Mouse (Mus musculus) MEL (cell line): ENCODE results near the gene Gm266. TPM values are rescaled to one million over a fixed set of nuclear protein-coding genes. Genes with fewer than 3 reads are reported as not detected.
A peak's percentile ranks its signal among the peaks of the same experiment; 100 is the strongest.

Experiments used
- DNase-seq: peaks from one replicate; pipeline ENCODE4 v3.0.0; 2011; ENCODE audit warnings: low read depth, low spot score
- H3K27ac ChIP-seq: 2 replicates; pipeline ENCODE4 v1.5.1; 2012; ENCODE audit warnings: low read depth, mild to moderate bottlenecking, control low read depth, low read length, moderate library complexity; ENCODE audit not compliant: control insufficient read depth
- H3K27me3 ChIP-seq, 2 experiments: fragments of 150-350 bp in 1 of 2; sonication (generic) in 1 of 2; 2 replicates each; pipeline ENCODE4 v1.6.1; 2012; ENCODE audit warnings: low read length in 2 of 2, mild to moderate bottlenecking in 2 of 2, improper control_type of control experiment in 1 of 2, moderate library complexity in 1 of 2; ENCODE audit not compliant: insufficient read depth in 2 of 2, control insufficient read depth in 1 of 2
- H3K36me3 ChIP-seq, 2 experiments: 2 replicates each; pipeline ENCODE4 v1.6.1; 2012 to 2014; ENCODE audit warnings: low read length in 2 of 2, improper control_type of control experiment in 1 of 2, inconsistent platforms in 1 of 2, mild to moderate bottlenecking in 1 of 2; ENCODE audit not compliant: insufficient read depth in 2 of 2, control insufficient read depth in 1 of 2
- H3K4me1 ChIP-seq, 2 experiments: fragments of 150-350 bp in 1 of 2; sonication (generic) in 1 of 2; 2 replicates each; pipeline ENCODE4 v1.6.1; 2012; ENCODE audit warnings: low read length in 2 of 2, improper control_type of control experiment in 1 of 2, mild to moderate bottlenecking in 1 of 2; ENCODE audit not compliant: insufficient read depth in 2 of 2, control insufficient read depth in 1 of 2
- H3K4me3 ChIP-seq, 2 experiments: fragments of 150-350 bp in 1 of 2; sonication (generic) in 1 of 2; 2 replicates each; pipeline ENCODE4 v1.5.1; 2012; ENCODE audit warnings: low read depth in 2 of 2, low read length in 2 of 2, mild to moderate bottlenecking in 2 of 2, moderate library complexity in 2 of 2, control low read depth in 1 of 2, improper control_type of control experiment in 1 of 2; ENCODE audit not compliant: control insufficient read depth in 1 of 2, insufficient read depth in 1 of 2
- H3K79me2 ChIP-seq: 2 replicates; pipeline ENCODE4 v1.6.1; 2012; ENCODE audit warnings: mild to moderate bottlenecking, low read length, moderate library complexity; ENCODE audit not compliant: control insufficient read depth, poor library complexity, insufficient read depth
- H3K9ac ChIP-seq: 2 replicates; pipeline ENCODE4 v1.6.1; 2012; ENCODE audit warnings: low read depth, mild to moderate bottlenecking, control low read depth, low read length, moderate library complexity; ENCODE audit not compliant: control insufficient read depth, poor library complexity, severe bottlenecking
- H3K9me3 ChIP-seq: fragments of 150-350 bp; sonication (generic); replicated peaks from 2 replicates; pipeline ENCODE4 v1.6.1; 2012; ENCODE audit warnings: mild to moderate bottlenecking, low read length, improper control_type of control experiment, moderate library complexity; ENCODE audit not compliant: insufficient read depth
- BHLHE40 ChIP-seq: IDR thresholded peaks from 2 replicates; pipeline ENCODE4 v1.6.1; 2012; ENCODE audit warnings: low read depth, mild to moderate bottlenecking, inconsistent platforms, low read length, improper control_type of control experiment, borderline replicate concordance
- CHD1 ChIP-seq: IDR thresholded peaks from 2 replicates; pipeline ENCODE4 v1.6.1; 2012; ENCODE audit warnings: low read depth, mild to moderate bottlenecking, inconsistent platforms, low read length, improper control_type of control experiment
- CHD2 ChIP-seq: IDR thresholded peaks from 2 replicates; pipeline ENCODE4 v1.6.1; 2011; ENCODE audit warnings: low read length, improper control_type of control experiment
- CTCF ChIP-seq, 3 experiments: IDR thresholded peaks in 2 of 3; conservative IDR thresholded peaks in 1 of 3; 2 replicates each; pipeline ENCODE4 v1.5.1; 2011 to 2012; ENCODE audit warnings: low read length in 3 of 3, low read depth in 2 of 3, mild to moderate bottlenecking in 2 of 3, improper control_type of control experiment in 1 of 3, inconsistent platforms in 1 of 3, mixed read lengths in 1 of 3, moderate library complexity in 1 of 3; ENCODE audit not compliant: control insufficient read depth in 1 of 3, insufficient read depth in 1 of 3, poor library complexity in 1 of 3, severe bottlenecking in 1 of 3
- E2F4 ChIP-seq: IDR thresholded peaks from 2 replicates; pipeline ENCODE4 v1.6.1; 2011; ENCODE audit warnings: low read depth, low read length, improper control_type of control experiment, borderline replicate concordance
- ELF1 ChIP-seq: IDR thresholded peaks from 2 replicates; pipeline ENCODE4 v1.6.1; 2014; ENCODE audit warnings: low read depth, mild to moderate bottlenecking, inconsistent platforms, low read length, improper control_type of control experiment, moderate library complexity
- EP300 ChIP-seq, 2 experiments: IDR thresholded peaks; 2 replicates each; pipeline ENCODE4 v1.6.1; 2011; ENCODE audit warnings: improper control_type of control experiment in 2 of 2, low read length in 2 of 2, low read depth in 1 of 2, mild to moderate bottlenecking in 1 of 2
- ETS1 ChIP-seq: IDR thresholded peaks from 2 replicates; pipeline ENCODE4 v1.6.1; 2012; ENCODE audit warnings: low read depth, mild to moderate bottlenecking, inconsistent platforms, low read length, improper control_type of control experiment, moderate library complexity
- GABPA ChIP-seq: IDR thresholded peaks from 2 replicates; pipeline ENCODE4 v1.6.1; 2012; ENCODE audit warnings: low read depth, mild to moderate bottlenecking, inconsistent platforms, low read length, improper control_type of control experiment, moderate library complexity
- GATA1 ChIP-seq: IDR thresholded peaks from 2 replicates; pipeline ENCODE4 v1.6.1; 2011; ENCODE audit warnings: low read depth, low read length, improper control_type of control experiment
- HCFC1 ChIP-seq: IDR thresholded peaks from 2 replicates; pipeline ENCODE4 v1.6.1; 2012; ENCODE audit warnings: low read depth, mild to moderate bottlenecking, inconsistent platforms, low read length, improper control_type of control experiment, moderate library complexity
- JUND ChIP-seq: IDR thresholded peaks from 2 replicates; pipeline ENCODE4 v1.6.1; 2011; ENCODE audit warnings: low read depth, mild to moderate bottlenecking, improper control_type of control experiment, low read length
- KAT2A ChIP-seq: conservative IDR thresholded peaks from 2 replicates; pipeline ENCODE4 v1.6.1; 2012; ENCODE audit warnings: low read depth, low read length, improper control_type of control experiment, inconsistent platforms
- MAFK ChIP-seq: IDR thresholded peaks from 2 replicates; pipeline ENCODE4 v1.6.1; 2011; ENCODE audit warnings: low read depth, mild to moderate bottlenecking, low read length, improper control_type of control experiment, borderline replicate concordance
- MAX ChIP-seq: IDR thresholded peaks from 2 replicates; pipeline ENCODE4 v1.6.1; 2011; ENCODE audit warnings: low read length, improper control_type of control experiment
- MAZ ChIP-seq: IDR thresholded peaks from 2 replicates; pipeline ENCODE4 v1.6.1; 2012; ENCODE audit warnings: low read depth, mild to moderate bottlenecking, inconsistent platforms, low read length, improper control_type of control experiment
- MEF2A ChIP-seq: IDR thresholded peaks from 2 replicates; pipeline ENCODE4 v1.6.1; 2014; ENCODE audit warnings: low read depth, mild to moderate bottlenecking, inconsistent platforms, low read length, improper control_type of control experiment; ENCODE audit not compliant: poor library complexity, insufficient replicate concordance, severe bottlenecking; ENCODE audit errors: extremely low read depth
- MYC ChIP-seq: IDR thresholded peaks from 2 replicates; pipeline ENCODE4 v1.6.1; 2011; ENCODE audit warnings: low read depth, mild to moderate bottlenecking, low read length, improper control_type of control experiment, moderate library complexity
- NRF1 ChIP-seq: IDR thresholded peaks from 2 replicates; pipeline ENCODE4 v1.6.1; 2014; ENCODE audit warnings: low read depth, mild to moderate bottlenecking, inconsistent platforms, low read length, improper control_type of control experiment, moderate library complexity; ENCODE audit not compliant: poor library complexity, insufficient read depth, severe bottlenecking
- POLR2A ChIP-seq, 2 experiments: IDR thresholded peaks; 2 replicates each; pipeline ENCODE4 v1.6.1; 2011 to 2012; ENCODE audit warnings: low read length in 2 of 2, mild to moderate bottlenecking in 2 of 2, control low read depth in 1 of 2, improper control_type of control experiment in 1 of 2, low read depth in 1 of 2, moderate library complexity in 1 of 2; ENCODE audit not compliant: control insufficient read depth in 1 of 2, insufficient read depth in 1 of 2, poor library complexity in 1 of 2
- POLR2AphosphoS2 ChIP-seq: IDR thresholded peaks from 2 replicates; pipeline ENCODE4 v1.6.1; 2011; ENCODE audit warnings: low read length, improper control_type of control experiment
- POLR2AphosphoS5 ChIP-seq: IDR thresholded peaks from 2 replicates; pipeline ENCODE4 v1.6.1; 2012; ENCODE audit warnings: low read depth, borderline replicate concordance, mild to moderate bottlenecking, inconsistent platforms, low read length, moderate library complexity, mixed read lengths
- RCOR1 ChIP-seq: IDR thresholded peaks from 2 replicates; pipeline ENCODE4 v1.6.1; 2012; ENCODE audit warnings: low read depth, mild to moderate bottlenecking, inconsistent platforms, low read length, improper control_type of control experiment
- SIN3A ChIP-seq: IDR thresholded peaks from 2 replicates; pipeline ENCODE4 v1.6.1; 2012; ENCODE audit warnings: low read length, improper control_type of control experiment, inconsistent platforms
- SMC3 ChIP-seq: IDR thresholded peaks from 2 replicates; pipeline ENCODE4 v1.6.1; 2011; ENCODE audit warnings: low read depth, low read length, improper control_type of control experiment
- TAL1 ChIP-seq: IDR thresholded peaks from 2 replicates; pipeline ENCODE4 v1.6.1; 2012; ENCODE audit warnings: mild to moderate bottlenecking, inconsistent platforms, low read length, moderate library complexity, mixed read lengths
- TBP ChIP-seq: IDR thresholded peaks from 2 replicates; pipeline ENCODE4 v1.8.0; 2011; ENCODE audit warnings: low read depth, low read length, improper control_type of control experiment
- TCF12 ChIP-seq: IDR thresholded peaks from 2 replicates; pipeline ENCODE4 v1.6.1; 2014; ENCODE audit warnings: low read depth, mild to moderate bottlenecking, inconsistent platforms, low read length, improper control_type of control experiment, moderate library complexity
- UBTF ChIP-seq: IDR thresholded peaks from 2 replicates; pipeline ENCODE4 v1.6.1; 2012; ENCODE audit warnings: low read depth, mild to moderate bottlenecking, inconsistent platforms, low read length, improper control_type of control experiment, moderate library complexity, borderline replicate concordance; ENCODE audit not compliant: insufficient read depth
- USF2 ChIP-seq, 2 experiments: IDR thresholded peaks; 2 replicates each; pipeline ENCODE4 v1.6.1; 2011 to 2012; ENCODE audit warnings: improper control_type of control experiment in 2 of 2, low read length in 2 of 2, borderline replicate concordance in 1 of 2, inconsistent platforms in 1 of 2, low read depth in 1 of 2, mild to moderate bottlenecking in 1 of 2; ENCODE audit not compliant: insufficient read depth in 1 of 2
- ZC3H11A ChIP-seq: IDR thresholded peaks from 2 replicates; pipeline ENCODE4 v1.6.1; 2012; ENCODE audit warnings: low read depth, mild to moderate bottlenecking, inconsistent platforms, low read length, improper control_type of control experiment
- ZKSCAN1 ChIP-seq: IDR thresholded peaks from 2 replicates; pipeline ENCODE4 v1.6.1; 2012; ENCODE audit warnings: low read depth, mild to moderate bottlenecking, inconsistent platforms, low read length, improper control_type of control experiment, moderate library complexity
- ZMIZ1 ChIP-seq: IDR thresholded peaks from 2 replicates; pipeline ENCODE4 v1.6.1; 2012; ENCODE audit warnings: low read depth, mild to moderate bottlenecking, inconsistent platforms, low read length, improper control_type of control experiment, moderate library complexity
- ZNF384 ChIP-seq: IDR thresholded peaks from 2 replicates; pipeline ENCODE4 v1.6.1; 2012; ENCODE audit warnings: low read depth, mild to moderate bottlenecking, inconsistent platforms, low read length, improper control_type of control experiment
- polyA plus RNA-seq, 2 experiments: library from polyadenylated mRNA; stranded (reverse) in 1 of 2; unstranded in 1 of 2; fragments of >175 nt in 1 of 2; fragments of >200 nt in 1 of 2; gene quantifications; 2 replicates each; pipeline versions ENCODE4 v1.2.1 to v1.2.4; 2012; ENCODE audit warnings: low replicate concordance in 2 of 2, low read depth in 1 of 2; ENCODE audit not compliant: insufficient read length in 2 of 2, insufficient read depth in 1 of 2, missing spikeins in 1 of 2
- total RNA-seq: library from RNA; depleted of rRNA; stranded (reverse); fragments of 300-350 nt; gene quantifications from 2 replicates; pipeline ENCODE4 v1.2.3, GENCODE M21; 2012

The Gm266 gene
- total and polyA plus RNA-seq, 3 experiments, result not detected

DNA sequence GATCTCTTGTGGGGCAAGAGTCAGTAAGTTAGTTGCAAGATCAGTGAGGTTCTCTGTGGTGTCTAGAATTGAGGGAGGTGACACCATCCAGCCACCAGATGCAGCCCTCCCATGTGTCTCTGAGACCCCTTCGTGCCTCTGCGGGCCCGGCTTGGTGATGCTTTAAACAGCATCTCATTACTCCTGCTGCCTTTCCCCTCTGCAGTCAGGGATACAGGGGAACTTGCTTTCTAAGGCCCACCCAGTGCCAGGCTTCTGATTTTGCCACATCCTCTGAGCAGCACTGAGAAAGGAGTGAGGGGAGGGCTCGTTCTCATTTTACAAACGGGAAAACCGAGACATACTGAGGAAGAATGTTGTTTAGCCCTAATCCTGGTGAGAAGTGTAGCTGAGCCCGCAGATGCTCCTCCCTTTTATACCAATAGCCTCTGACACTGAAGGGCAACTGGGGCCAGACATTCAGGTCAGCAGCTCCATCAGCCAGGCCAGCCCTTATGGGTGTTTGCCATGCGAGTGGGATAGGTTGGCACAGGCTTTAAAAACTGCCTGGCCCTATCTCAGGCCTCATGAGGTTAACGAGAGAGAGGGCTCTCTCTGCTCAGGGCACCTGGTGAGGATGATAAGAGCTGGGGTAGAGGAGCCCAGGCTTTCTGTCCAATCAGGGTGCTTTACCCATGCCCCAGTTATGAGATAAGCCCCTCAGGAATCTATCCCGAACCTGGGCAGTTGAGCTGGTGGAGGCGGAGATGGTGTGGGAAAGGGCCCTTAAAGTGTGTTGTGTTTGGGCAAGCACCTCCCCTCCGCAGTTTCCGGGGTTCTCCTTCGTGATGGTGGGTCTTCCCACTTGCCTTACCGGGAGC is 42.4 kb downstream of the Gm266 start:
- Histone ChIP-seq H3K27ac (peak overlapping the region; percentile 86), H3K27me3 (no peaks in the 10 kb centered on the region), H3K9me3 (no peaks in the 10 kb centered on the region), H3K9ac (peak overlapping the region; percentile 76), H3K4me1 (peaks cover 15 to 28% of the 10 kb centered on the region in 2 experiments), H3K4me3 (peak overlapping the region; percentile 74 to 94), H3K36me3 (peaks cover 5 to 20% of the 10 kb centered on the region in 2 experiments; a peak in 3 of 4 replicates), H3K79me2 (peaks cover 17% of the 10 kb centered on the region)
- peak; percentile 92 for DNase-seq
- TF ChIP-seq ETS1, result peak; percentile 84
- TF ChIP-seq EP300 (IDR thresholded peaks at IDR 0.05; ENCODE audit: low read depth in 1 of 2, low read length in 2 of 2), result peak; percentile 94 to 97
- TF ChIP-seq ZKSCAN1, result no peak
- peak; percentile 96 for TF ChIP-seq TCF12
- no peak for TF ChIP-seq SMC3
- TF ChIP-seq MYC, result no peak
- TF ChIP-seq MAFK, result peak; percentile 26; the same call in 1 of the 2 replicates
- no peak for TF ChIP-seq UBTF
- no peak; the same call in none of the 2 replicates for TF ChIP-seq POLR2AphosphoS2
- peak; percentile 7; the same call in 1 of the 2 replicates for TF ChIP-seq MEF2A
- peak; percentile 94 for TF ChIP-seq TAL1
- 0 out of 2 replicates have a peak, but pooled peaks have one; percentile 13 for TF ChIP-seq NRF1
- peak; percentile 67; the same call in 1 of the 2 replicates for TF ChIP-seq MAZ
- TF ChIP-seq HCFC1, result peak; percentile 60
- peak; percentile 95 for TF ChIP-seq GATA1
- TF ChIP-seq E2F4, result no peak
- no peak for TF ChIP-seq GABPA
- TF ChIP-seq ZC3H11A, result no peak
- peak; percentile 34; the same call in 1 of the 2 replicates for TF ChIP-seq BHLHE40
- TF ChIP-seq CTCF (IDR thresholded peaks at IDR 0.05 in 2 of 3, conservative IDR thresholded peaks at IDR 0.05 in 1 of 3; ENCODE audit: control insufficient read depth in 1 of 3, insufficient read depth in 1 of 3, low read depth in 2 of 3, low read length in 3 of 3, poor library complexity in 1 of 3, severe bottlenecking in 1 of 3), result no peak
- TF ChIP-seq CHD1, result 0 out of 2 replicates have a peak, but pooled peaks have one; percentile 54
- no peak for TF ChIP-seq USF2 (IDR thresholded peaks at IDR 0.05; ENCODE audit: borderline replicate concordance in 1 of 2, insufficient read depth in 1 of 2, low read depth in 1 of 2, low read length in 2 of 2)
- peak; percentile 77 for TF ChIP-seq RCOR1
- TF ChIP-seq ZNF384, result 0 out of 2 replicates have a peak, but pooled peaks have one; percentile 10
- TF ChIP-seq MAX, result no peak; the same call in 1 of the 2 replicates
- TF ChIP-seq SIN3A, result peak; percentile 81
- peak; percentile 59; the same call in 1 of the 2 replicates for TF ChIP-seq ZMIZ1
- peak; percentile 78 for TF ChIP-seq TBP
- no peak for TF ChIP-seq JUND
- TF ChIP-seq POLR2AphosphoS5, result no peak
- no peak for TF ChIP-seq KAT2A
- TF ChIP-seq ELF1, result peak; percentile 71; the same call in 1 of the 2 replicates
- 0 out of 2 replicates have a peak, but pooled peaks have one; percentile 20 for TF ChIP-seq CHD2
- TF ChIP-seq POLR2A (IDR thresholded peaks at IDR 0.05; ENCODE audit: control insufficient read depth in 1 of 2, insufficient read depth in 1 of 2, low read depth in 1 of 2, low read length in 2 of 2, poor library complexity in 1 of 2), result peak in 1 of 2 experiments; percentile 65; a peak in 2 of 4 replicates
